Mouse (Mus musculus): ENCODE results near the gene Col18a1.

The Col18a1 gene

GRCm38 (mm10) chr10:77064239-77064638 is 102.1 kb downstream of the Col18a1 start:
- no peak for DNase-seq (ENCODE audit: low spot score in 2 of 2)

GRCm38 (mm10) chr10:77062393-77063010 is 103.8 kb downstream of the Col18a1 start:
- DNase-seq (ENCODE audit: low spot score in 2 of 2) = no peak

GRCm38 (mm10) chr10:77061426-77061825 is 104.9 kb downstream of the Col18a1 start:
- no peak for DNase-seq (ENCODE audit: low spot score in 2 of 2)

GRCm38 (mm10) chr10:77056768-77057167 is 109.6 kb downstream of the Col18a1 start:
- no peak for DNase-seq (ENCODE audit: low spot score in 2 of 2)

- no peak for DNase-seq (ENCODE audit: low spot score in 2 of 2)
Measured at GRCm38 (mm10) chr10:77048606-77049005, 117.7 kb downstream of the Col18a1 start.

GRCm38 (mm10) chr10:77048196-77048595 is 118.2 kb downstream of the Col18a1 start:
- no peak for DNase-seq (ENCODE audit: low spot score in 2 of 2)

GRCm38 (mm10) chr10:77038579-77039174 is 127.7 kb downstream of the Col18a1 start:
- no peak for DNase-seq (ENCODE audit: low spot score in 2 of 2)

GRCm38 (mm10) chr10:77035487-77035886 is 130.9 kb downstream of the Col18a1 start:
- DNase-seq (ENCODE audit: low spot score in 2 of 2) = peak; percentile 81 to 89

- DNase-seq (ENCODE audit: low spot score in 2 of 2) = peak; percentile 70 to 74
Measured at GRCm38 (mm10) chr10:77033323-77034025, 132.9 kb downstream of the Col18a1 start.

GRCm38 (mm10) chr10:77032591-77033322 is 133.6 kb downstream of the Col18a1 start:
- peak; percentile 92 to 95 for DNase-seq (ENCODE audit: low spot score in 2 of 2)

- DNase-seq (ENCODE audit: low spot score in 2 of 2) = no peak
Measured at GRCm38 (mm10) chr10:77031768-77032375, 134.5 kb downstream of the Col18a1 start, which contains the start of gene Slc19a1. Slc19a1 (plus strand) TSS chr10:77032241.

GRCm38 (mm10) chr10:77030666-77031065 is 135.7 kb downstream of the Col18a1 start:
- DNase-seq (ENCODE audit: low spot score in 2 of 2) = no peak

GRCm38 (mm10) chr10:77029761-77030160 is 136.6 kb downstream of the Col18a1 start:
- DNase-seq (ENCODE audit: low spot score in 2 of 2) = no peak

- no peak for DNase-seq (ENCODE audit: low spot score in 2 of 2)
Measured at GRCm38 (mm10) chr10:77028782-77029296, 137.5 kb downstream of the Col18a1 start.

GRCm38 (mm10) chr10:77026944-77027343 is 139.4 kb downstream of the Col18a1 start:
- DNase-seq (ENCODE audit: low spot score in 2 of 2) = no peak

- DNase-seq (ENCODE audit: low spot score in 2 of 2) = no peak
Measured at GRCm38 (mm10) chr10:77024231-77024630, 142.1 kb downstream of the Col18a1 start.

GRCm38 (mm10) chr10:77022301-77023130 is 143.8 kb downstream of the Col18a1 start:
- DNase-seq (ENCODE audit: low spot score in 2 of 2) = no peak

- DNase-seq (ENCODE audit: low spot score in 2 of 2) = peak; percentile 78 to 85
Measured at GRCm38 (mm10) chr10:77021399-77022052, 144.8 kb downstream of the Col18a1 start.

GRCm38 (mm10) chr10:77017662-77018061 is 148.7 kb downstream of the Col18a1 start:
- no peak for DNase-seq (ENCODE audit: low spot score in 2 of 2)

- DNase-seq (ENCODE audit: low spot score in 2 of 2) = no peak
Measured at GRCm38 (mm10) chr10:77017061-77017460, 149.3 kb downstream of the Col18a1 start.

All from right cerebral cortex, adult 2 months (tissue).